Mouse (Mus musculus) G1E (cell line): ENCODE measurements at regions not wholly inside any gene's neighbourhood (a gene's known extent, or its start where the extent isn't known, plus 50 kb on each side); places are given as distances from the start of the nearest gene placed in this dataset.

ENCODE experiments used
- CTCF ChIP-seq: IDR thresholded peaks from 2 replicates; pipeline ENCODE4 v1.5.1; 2012; ENCODE audit warnings: low read depth, low read length, inconsistent platforms, mixed read lengths
- GATA1 ChIP-seq: IDR thresholded peaks from 2 replicates; pipeline ENCODE4 v1.6.1; 2012; ENCODE audit warnings: borderline replicate concordance, low read length, inconsistent platforms, mixed read lengths
- GATA2 ChIP-seq: IDR thresholded peaks from 2 replicates; pipeline ENCODE4 v1.6.1; 2012; ENCODE audit warnings: low read depth, low read length, inconsistent platforms, borderline replicate concordance
- TAL1 ChIP-seq: conservative IDR thresholded peaks from 2 replicates; pipeline ENCODE4 v1.6.1; 2012; ENCODE audit warnings: low read depth, low read length, inconsistent platforms, mixed read lengths

DNA sequence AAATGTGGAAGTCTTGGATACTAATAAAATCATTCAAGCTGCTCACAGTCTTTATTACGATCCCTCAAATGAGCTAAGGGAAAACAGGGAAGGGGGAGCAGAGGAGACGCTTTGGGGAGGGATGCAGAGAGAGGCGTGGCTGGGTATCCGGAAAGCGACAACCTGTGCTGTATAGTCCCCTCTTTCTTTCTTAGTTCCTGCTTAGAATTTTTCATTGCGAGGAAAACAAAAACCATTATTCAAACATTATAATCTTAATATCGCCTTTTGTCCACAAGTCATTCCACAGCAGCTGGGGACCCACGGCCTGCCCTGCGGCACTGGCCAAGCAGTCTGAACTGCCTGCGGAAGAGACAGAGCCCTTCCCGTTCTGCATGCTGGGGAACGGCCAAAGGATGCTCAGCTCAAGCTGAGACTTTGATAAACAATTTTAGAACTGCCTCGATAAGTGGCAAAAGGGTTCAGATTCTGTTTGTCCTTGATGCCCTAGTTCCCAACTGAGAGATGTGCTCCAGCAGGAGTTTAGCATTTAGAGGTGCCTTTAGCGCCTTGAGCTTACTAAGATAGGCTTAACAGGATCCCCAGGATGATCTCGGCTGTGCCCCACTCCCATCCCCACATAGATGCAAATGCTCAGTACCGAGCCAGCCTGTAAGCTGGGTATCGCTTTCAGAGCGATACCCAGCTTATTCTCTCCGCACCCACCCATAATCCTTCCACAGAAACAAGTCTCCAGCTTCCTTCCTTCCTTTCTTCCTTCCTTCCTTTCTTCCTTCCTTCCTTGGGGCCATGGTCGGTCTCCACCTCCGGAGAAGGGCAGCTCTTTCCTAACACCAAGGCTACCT is 248.7 kb upstream of the Nfe2l3 start:
- no peak for TF ChIP-seq CTCF
- no peak for TF ChIP-seq TAL1
- TF ChIP-seq GATA1: no peak
- no peak for TF ChIP-seq GATA2
